Mouse (Mus musculus) gastrocnemius, postnatal 36 days (tissue): Measurements from ENCODE around the gene Ppm1g. TPM values are rescaled to one million over a fixed set of nuclear protein-coding genes. Genes with fewer than 3 reads are reported as not detected.

Source experiments
- total RNA-seq, 2 experiments: library from RNA; stranded (reverse); gene quantifications; 2 replicates each; pipeline ENCODE4 v1.2.3; 2021

The Ppm1g gene
- total RNA-seq, 2 experiments from 2014 or later, result 33.9 to 47.2 TPM

Other genes starting within 250 kb of the Ppm1g start
- gene Atraid, start 172.4 kb downstream of the Ppm1g start, total RNA-seq, result 10 to 100 TPM; 42.4 to 43.6 TPM
- gene Slc5a6, start 171.8 kb downstream of the Ppm1g start, total RNA-seq, result 1 to 10 TPM; 2.5 to 3.8 TPM
- gene Cad, start 165.9 kb downstream of the Ppm1g start, total RNA-seq, result 10 to 100 TPM; 21.3 to 21.7 TPM
- gene Dnajc5g, start 114.4 kb downstream of the Ppm1g start, total RNA-seq, result not detected
- gene Slc30a3, start 112.5 kb downstream of the Ppm1g start, total RNA-seq, result not detected
- gene Trim54, start 104.0 kb downstream of the Ppm1g start, total RNA-seq, result 100 to 1,000 TPM; 349 to 367 TPM
- gene Ucn, start 81.9 kb downstream of the Ppm1g start, total RNA-seq, result not detected
- 10 to 100 TPM; 19.1 to 23.9 TPM for gene Mpv17, start 66.4 kb downstream of the Ppm1g start, total RNA-seq
- gene Gm29609, start 40.8 kb downstream of the Ppm1g start, total RNA-seq, result 1 to 10 TPM in 1 of 2 experiments, under 1 TPM in 1; 0.59 to 1.7 TPM
- 10 to 100 TPM; 17.8 to 20.8 TPM for gene Gtf3c2, start 40.5 kb downstream of the Ppm1g start, total RNA-seq
- gene Snx17, start 27.5 kb downstream of the Ppm1g start, total RNA-seq, result 10 to 100 TPM; 28.1 to 29.7 TPM
- gene Eif2b4, start 27.3 kb downstream of the Ppm1g start, total RNA-seq, result 10 to 100 TPM; 44.1 to 52.9 TPM
- 1 to 10 TPM; 5.1 to 5.8 TPM for gene Zfp513, start 18.4 kb downstream of the Ppm1g start, total RNA-seq
- gene Nrbp1, start 20.2 kb upstream of the Ppm1g start, total RNA-seq, result 10 to 100 TPM; 51.1 to 60.0 TPM
- not detected for gene Gm9970, start 20.5 kb upstream of the Ppm1g start, total RNA-seq
- 1 to 10 TPM in 1 of 2 experiments, under 1 TPM in 1; 0.81 to 1.6 TPM for gene Krtcap3, start 31.0 kb upstream of the Ppm1g start, total RNA-seq
- gene Ift172, start 70.4 kb upstream of the Ppm1g start, total RNA-seq, result 10 to 100 TPM; 20.3 to 26.3 TPM
- gene Fndc4, start 75.4 kb upstream of the Ppm1g start, total RNA-seq, result 1 to 10 TPM in 1 of 2 experiments, under 1 TPM in 1; 0.74 to 1.3 TPM
- gene Gckr, start 76.8 kb upstream of the Ppm1g start, total RNA-seq, result not detected
- gene Zfp512, start 231.7 kb upstream of the Ppm1g start, total RNA-seq, result 10 to 100 TPM in 1 of 2 experiments, 1 to 10 TPM in 1; 9.7 to 13.1 TPM